Mouse (Mus musculus): ENCODE results near the gene Gm11985. TPM values are rescaled to one million over a fixed set of nuclear protein-coding genes. Genes with fewer than 3 reads are reported as not detected.

Gene Gm11985
- polyA plus RNA-seq, 1 experiment: not detected

GRCm38 (mm10) chr11:7202206-7202605 is 13.8 kb upstream of the Gm11985 start:
- TF ChIP-seq CTCF (IDR thresholded peaks at IDR 0.05; ENCODE audit: extremely low read depth, insufficient read length, insufficient replicate concordance, low read depth, low read length) (no peak), POLR2A (IDR thresholded peaks at IDR 0.05; ENCODE audit: low read depth, low read length) (no peak)
- 71% methylated on average over 7 of the region's 7 CpGs for WGBS
- Histone ChIP-seq H3K27ac (ENCODE audit: insufficient read depth, low read depth, low read length) (no peak overlapping the region), H3K4me3 (ENCODE audit: low read depth, low read length) (no peak overlapping the region), H3K4me1 (ENCODE audit: control insufficient read depth, insufficient read depth, insufficient read length, low read length) (no peaks in the 10 kb centered on the region), H3K27me3 (ENCODE audit: control insufficient read depth, insufficient read depth, low read length) (no peaks in the 10 kb centered on the region), H3K36me3 (ENCODE audit: control insufficient read depth, insufficient read depth, low read length) (no peaks in the 10 kb centered on the region)

- no peak for TF ChIP-seq CTCF (IDR thresholded peaks at IDR 0.05; ENCODE audit: extremely low read depth, insufficient read length, insufficient replicate concordance, low read depth, low read length)
- H3K4me3 ChIP-seq (ENCODE audit: low read depth, low read length): no peak overlapping the region
- no peaks in the 10 kb centered on the region for H3K4me1 ChIP-seq (ENCODE audit: control insufficient read depth, insufficient read depth, insufficient read length, low read length)
- H3K27ac ChIP-seq (ENCODE audit: insufficient read depth, low read depth, low read length): no peak overlapping the region
- WGBS: 79% methylated on average over 9 of the region's 9 CpGs
- no peaks in the 10 kb centered on the region for H3K27me3 ChIP-seq (ENCODE audit: control insufficient read depth, insufficient read depth, low read length)
- H3K36me3 ChIP-seq (ENCODE audit: control insufficient read depth, insufficient read depth, low read length): no peaks in the 10 kb centered on the region
Observed at GRCm38 (mm10) chr11:7200393-7200783, 12.0 kb upstream of the Gm11985 start.

- 52% methylated on average over 14 of the region's 14 CpGs for WGBS
- no peaks in the 10 kb centered on the region for H3K36me3 ChIP-seq (ENCODE audit: control insufficient read depth, insufficient read depth, low read length)
Observed at GRCm38 (mm10) chr11:7199736-7200392, 11.5 kb upstream of the Gm11985 start.

DNA sequence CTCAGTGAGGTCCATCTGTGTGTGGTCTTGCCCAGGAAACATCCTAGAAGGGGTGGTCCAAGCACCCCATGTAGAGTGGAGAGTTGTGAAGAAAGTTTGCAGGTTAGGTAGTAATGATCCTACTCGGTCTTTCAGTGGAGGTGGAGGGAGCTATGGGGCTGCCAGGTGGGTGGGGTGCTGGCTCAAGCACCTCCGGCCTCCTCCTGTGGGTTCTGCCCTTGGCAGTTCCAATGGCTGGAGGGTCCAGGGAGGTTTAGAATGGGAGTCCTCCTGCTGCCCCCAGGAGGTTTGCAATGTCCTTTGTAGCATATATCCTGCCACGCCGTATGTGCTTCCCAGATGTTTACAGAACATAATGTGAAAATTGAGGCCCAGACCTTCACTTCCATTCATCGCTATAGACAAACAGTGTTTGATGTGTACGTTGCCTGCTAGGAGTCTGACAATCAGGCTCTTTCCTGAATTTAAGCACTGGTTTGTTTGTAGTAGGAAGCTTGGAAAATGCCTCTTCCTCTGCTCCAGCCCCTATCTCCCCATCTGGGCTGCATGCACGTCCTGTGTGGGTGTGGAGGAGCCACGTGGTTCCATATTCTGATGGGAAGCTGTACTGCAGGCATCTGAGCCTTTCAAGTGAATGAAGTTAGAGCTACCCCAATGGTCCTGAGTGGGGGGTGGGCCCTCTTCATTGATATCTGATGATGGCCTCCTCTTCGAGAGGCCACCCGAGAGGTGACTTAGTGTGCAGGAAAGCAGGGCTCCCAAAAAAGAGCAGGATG is 10.3 kb upstream of the Gm11985 start:
- Histone ChIP-seq H3K27ac (ENCODE audit: insufficient read depth, low read depth, low read length) (no peak overlapping the region), H3K4me1 (ENCODE audit: control insufficient read depth, insufficient read depth, insufficient read length, low read length) (no peaks in the 10 kb centered on the region), H3K27me3 (ENCODE audit: control insufficient read depth, insufficient read depth, low read length) (no peaks in the 10 kb centered on the region), H3K36me3 (ENCODE audit: control insufficient read depth, insufficient read depth, low read length) (no peaks in the 10 kb centered on the region), H3K4me3 (ENCODE audit: low read depth, low read length) (no peak overlapping the region)
- TF ChIP-seq CTCF (IDR thresholded peaks at IDR 0.05; ENCODE audit: extremely low read depth, insufficient read length, insufficient replicate concordance, low read depth, low read length): no peak
- no peak for TF ChIP-seq POLR2A (IDR thresholded peaks at IDR 0.05; ENCODE audit: low read depth, low read length)
- WGBS: 77% methylated on average over 10 of the region's 10 CpGs

More at GRCm38 (mm10) chr11:7199736-7200392, 11.5 kb upstream of the Gm11985 start:
- Histone ChIP-seq H3K4me3 (ENCODE audit: low read depth, low read length) (no peak overlapping the region), H3K27me3 (ENCODE audit: control insufficient read depth, insufficient read depth, low read length) (no peaks in the 10 kb centered on the region), H3K27ac (ENCODE audit: insufficient read depth, low read depth, low read length) (no peak overlapping the region), H3K4me1 (ENCODE audit: control insufficient read depth, insufficient read depth, insufficient read length, low read length) (no peaks in the 10 kb centered on the region)
- TF ChIP-seq POLR2A (IDR thresholded peaks at IDR 0.05; ENCODE audit: low read depth, low read length) (no peak), CTCF (IDR thresholded peaks at IDR 0.05; ENCODE audit: extremely low read depth, insufficient read length, insufficient replicate concordance, low read depth, low read length) (no peak)

GRCm38 (mm10) chr11:7198006-7198405 is 9.6 kb upstream of the Gm11985 start:
- Histone ChIP-seq H3K36me3 (ENCODE audit: control insufficient read depth, insufficient read depth, low read length) (no peaks in the 10 kb centered on the region), H3K27me3 (ENCODE audit: control insufficient read depth, insufficient read depth, low read length) (no peaks in the 10 kb centered on the region), H3K4me3 (ENCODE audit: low read depth, low read length) (no peak overlapping the region), H3K27ac (ENCODE audit: insufficient read depth, low read depth, low read length) (no peak overlapping the region), H3K4me1 (ENCODE audit: control insufficient read depth, insufficient read depth, insufficient read length, low read length) (no peaks in the 10 kb centered on the region)
- no peak for TF ChIP-seq POLR2A (IDR thresholded peaks at IDR 0.05; ENCODE audit: low read depth, low read length)
- TF ChIP-seq CTCF (IDR thresholded peaks at IDR 0.05; ENCODE audit: extremely low read depth, insufficient read length, insufficient replicate concordance, low read depth, low read length): no peak
- 84% methylated on average over 19 of the region's 19 CpGs for WGBS

GRCm38 (mm10) chr11:7197491-7197941 is 9.1 kb upstream of the Gm11985 start, which contains the start of gene Igfbp1:
Igfbp1 (plus strand) TSS chr11:7197782.
- no peak within 1 kb of the TSS for H3K27ac ChIP-seq (ENCODE audit: insufficient read depth, low read depth, low read length)
- H3K4me3 ChIP-seq (ENCODE audit: low read depth, low read length): no peak within 1 kb of the TSS
- WGBS: 21% methylated on average over 12 of the region's 12 CpGs
- H3K36me3 ChIP-seq (ENCODE audit: control insufficient read depth, insufficient read depth, low read length): no peaks in the 10 kb centered on the region
- TF ChIP-seq POLR2A (IDR thresholded peaks at IDR 0.05; ENCODE audit: low read depth, low read length) (no peak), CTCF (IDR thresholded peaks at IDR 0.05; ENCODE audit: extremely low read depth, insufficient read length, insufficient replicate concordance, low read depth, low read length) (no peak)
- no peaks in the 10 kb centered on the region for H3K4me1 ChIP-seq (ENCODE audit: control insufficient read depth, insufficient read depth, insufficient read length, low read length)
- no peaks in the 10 kb centered on the region for H3K27me3 ChIP-seq (ENCODE audit: control insufficient read depth, insufficient read depth, low read length)

DNA sequence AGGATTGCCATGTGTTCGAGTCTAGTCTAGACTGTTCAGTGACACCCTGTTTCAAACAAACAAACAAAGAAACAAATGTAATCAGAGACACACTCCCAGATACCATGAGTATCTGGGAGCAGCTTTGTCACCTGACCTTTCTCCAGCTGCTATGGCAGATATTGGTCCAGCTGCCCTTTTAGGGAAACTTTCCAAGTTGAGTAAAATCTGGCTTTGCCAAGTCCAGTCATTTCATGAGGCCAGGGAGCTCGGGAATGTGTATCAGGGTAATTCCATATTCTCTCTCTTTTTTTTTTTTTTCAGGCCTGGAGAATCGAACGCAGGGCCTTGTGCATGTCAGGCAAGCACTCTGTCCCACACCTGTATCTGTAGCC is 6.9 kb upstream of the Gm11985 start:
- H3K27me3 ChIP-seq (ENCODE audit: control insufficient read depth, insufficient read depth, low read length): no peaks in the 10 kb centered on the region
- no peak overlapping the region for H3K4me3 ChIP-seq (ENCODE audit: low read depth, low read length)
- H3K36me3 ChIP-seq (ENCODE audit: control insufficient read depth, insufficient read depth, low read length): no peaks in the 10 kb centered on the region
- WGBS: 73% methylated on average over 4 of the region's 4 CpGs
- H3K27ac ChIP-seq (ENCODE audit: insufficient read depth, low read depth, low read length): no peak overlapping the region
- TF ChIP-seq POLR2A (IDR thresholded peaks at IDR 0.05; ENCODE audit: low read depth, low read length): no peak
- TF ChIP-seq CTCF (IDR thresholded peaks at IDR 0.05; ENCODE audit: extremely low read depth, insufficient read length, insufficient replicate concordance, low read depth, low read length): no peak
- no peaks in the 10 kb centered on the region for H3K4me1 ChIP-seq (ENCODE audit: control insufficient read depth, insufficient read depth, insufficient read length, low read length)

All from small intestine, adult 2 months (tissue).